Mouse (Mus musculus) retina, postnatal 7 days (tissue): Measurements from ENCODE around the gene Gps1.
A peak's percentile ranks its signal among the peaks of the same experiment; 100 is the strongest.
"Not testable (repeated sequence)": the region's sequence is repeated elsewhere in the genome, so short reads cannot be mapped to it uniquely, and the experiment has no call there.

Experiments
- DNase-seq: peaks from one replicate; pipeline ENCODE4 v3.0.0-alpha.2; 2012; ENCODE audit warnings: low read depth, low spot score

The Gps1 gene

GRCm38 (mm10) chr11:120821076-120821922 lies 37.2 kb downstream of the Gps1 start:
- no peak for DNase-seq

- DNase-seq = no peak
Measured at GRCm38 (mm10) chr11:120822321-120822720, 38.2 kb downstream of the Gps1 start.

GRCm38 (mm10) chr11:120822831-120823550 lies 38.9 kb downstream of the Gps1 start:
- DNase-seq = no peak

GRCm38 (mm10) chr11:120823551-120823947 lies 39.5 kb downstream of the Gps1 start:
- DNase-seq = no peak

GRCm38 (mm10) chr11:120823956-120824786 lies 40.1 kb downstream of the Gps1 start, which contains the start of gene Fasn:
Fasn (minus strand) TSS chr11:120824547.
- DNase-seq = peak; percentile 96

- DNase-seq = no peak
Measured at GRCm38 (mm10) chr11:120824787-120825288, 40.8 kb downstream of the Gps1 start.

GRCm38 (mm10) chr11:120825289-120825863 lies 41.3 kb downstream of the Gps1 start:
- DNase-seq = no peak

- DNase-seq = no peak
Measured at GRCm38 (mm10) chr11:120826016-120826953, 42.2 kb downstream of the Gps1 start.

GRCm38 (mm10) chr11:120828416-120828815 lies 44.3 kb downstream of the Gps1 start:
- no peak for DNase-seq

GRCm38 (mm10) chr11:120829757-120830532 lies 45.9 kb downstream of the Gps1 start:
- DNase-seq = no peak

- no peak for DNase-seq
Measured at GRCm38 (mm10) chr11:120830686-120831085, 46.6 kb downstream of the Gps1 start.

GRCm38 (mm10) chr11:120831659-120832440 lies 47.8 kb downstream of the Gps1 start:
- no peak for DNase-seq

- not testable (repeated sequence) for DNase-seq
Measured at GRCm38 (mm10) chr11:120832962-120833361, 48.9 kb downstream of the Gps1 start.

GRCm38 (mm10) chr11:120833555-120834280 lies 49.6 kb downstream of the Gps1 start:
- DNase-seq = no peak
